Mouse (Mus musculus): Measurements from ENCODE around the gene Lactb. TPM values are rescaled to one million over a fixed set of nuclear protein-coding genes. Genes with fewer than 3 reads are reported as not detected.

Lactb gene
- polyA plus RNA-seq, 1 experiment from 2014 or later = 14.2 TPM

DNA sequence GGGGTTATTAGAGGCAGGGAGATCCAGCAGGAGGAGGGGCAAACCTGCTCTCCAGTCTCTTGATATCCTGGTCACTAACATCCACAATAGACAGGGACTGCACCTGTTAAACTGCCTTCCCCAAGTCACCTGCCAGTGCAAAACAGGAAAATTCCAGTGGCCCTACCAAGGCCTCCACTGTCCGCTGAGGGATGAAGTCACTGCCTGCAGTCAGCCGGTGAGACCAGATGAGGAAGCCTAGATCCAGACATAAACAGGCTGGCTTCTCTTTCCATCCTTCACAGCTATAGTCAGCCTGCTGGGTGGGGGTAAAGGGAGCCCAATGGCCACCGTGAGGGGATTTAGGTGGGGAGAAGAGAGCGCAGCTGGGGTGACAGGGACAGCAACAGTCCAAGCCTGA is 28.4 kb upstream of the Lactb start:
- H3K4me3 ChIP-seq (replicated peaks; ENCODE audit: low read depth, low read length) = no peak overlapping the region
- ATAC-seq (ENCODE audit: low FRiP score, low TSS enrichment) (no peak), DNase-seq (no peak)
- H3K4me2 ChIP-seq (ENCODE audit: low read length) = no peak overlapping the region
- H3K4me1 ChIP-seq (ENCODE audit: control insufficient read depth, insufficient read depth, low read length) = no peaks in the 10 kb centered on the region
- 52% methylated on average over 4 of the region's 4 CpGs for WGBS
- no peaks in the 10 kb centered on the region for H3K9me3 ChIP-seq (ENCODE audit: control insufficient read depth, low read length)
- H3K36me3 ChIP-seq (ENCODE audit: control insufficient read depth, insufficient read depth, low read length) = no peaks in the 10 kb centered on the region
- H3K9ac ChIP-seq (replicated peaks; ENCODE audit: low read length) = no peak overlapping the region
- no peak overlapping the region for H3K27ac ChIP-seq (replicated peaks; ENCODE audit: low read depth, low read length)
- H3K27me3 ChIP-seq (ENCODE audit: control insufficient read depth, insufficient read depth, low read length) = no peaks in the 10 kb centered on the region

DNA sequence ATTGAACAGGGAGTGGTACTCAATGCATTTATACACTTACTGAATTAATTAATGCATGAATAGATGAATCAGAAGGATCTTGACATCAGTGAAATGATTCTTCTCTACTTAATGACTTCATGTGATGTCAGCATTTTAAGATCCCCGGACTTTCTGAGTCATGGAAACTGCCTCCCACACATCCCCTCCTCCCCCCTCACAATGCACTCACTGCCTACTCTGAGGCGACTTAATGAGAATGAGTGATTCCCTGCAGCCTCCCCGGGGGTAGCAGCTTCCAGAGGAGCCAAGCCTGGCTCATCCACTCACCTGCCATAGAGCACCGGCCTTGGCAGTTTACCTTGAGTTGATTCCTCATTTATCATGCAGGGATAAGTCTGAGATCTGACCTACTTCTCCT is 27.9 kb upstream of the Lactb start:
- no peaks in the 10 kb centered on the region for H3K9me3 ChIP-seq (ENCODE audit: control insufficient read depth, low read length)
- H3K4me1 ChIP-seq (ENCODE audit: control insufficient read depth, insufficient read depth, low read length) = no peaks in the 10 kb centered on the region
- WGBS = 26% methylated on average over 4 of the region's 4 CpGs
- H3K27ac ChIP-seq (replicated peaks; ENCODE audit: low read depth, low read length) = no peak overlapping the region
- H3K27me3 ChIP-seq (ENCODE audit: control insufficient read depth, insufficient read depth, low read length) = no peaks in the 10 kb centered on the region
- no peak for ATAC-seq (ENCODE audit: low FRiP score, low TSS enrichment)
- H3K9ac ChIP-seq (replicated peaks; ENCODE audit: low read length) = no peak overlapping the region
- no peaks in the 10 kb centered on the region for H3K36me3 ChIP-seq (ENCODE audit: control insufficient read depth, insufficient read depth, low read length)
- DNase-seq = no peak
- H3K4me2 ChIP-seq (ENCODE audit: low read length) = no peak overlapping the region
- H3K4me3 ChIP-seq (replicated peaks; ENCODE audit: low read depth, low read length) = no peak overlapping the region

DNA sequence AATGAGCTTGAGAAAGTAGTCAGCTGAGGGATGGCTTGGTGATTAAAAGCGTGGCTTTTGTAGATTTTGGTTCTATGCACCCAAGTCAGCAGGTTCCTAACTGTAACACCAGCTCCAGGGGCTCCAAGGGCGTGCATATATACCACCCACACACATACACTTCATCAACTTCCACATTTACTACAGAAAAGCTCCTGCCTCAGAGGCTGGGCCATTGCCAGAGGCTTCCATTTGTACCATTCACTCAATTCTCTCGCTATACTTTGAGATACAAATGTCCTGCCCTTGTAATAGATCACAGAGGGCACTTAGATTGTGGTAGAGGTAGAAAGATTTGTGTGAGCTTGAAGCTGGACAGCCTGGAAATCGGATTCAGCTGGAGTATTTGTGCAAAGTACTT is 26.2 kb upstream of the Lactb start:
- 84% methylated on average over 4 of the region's 4 CpGs for WGBS

DNA sequence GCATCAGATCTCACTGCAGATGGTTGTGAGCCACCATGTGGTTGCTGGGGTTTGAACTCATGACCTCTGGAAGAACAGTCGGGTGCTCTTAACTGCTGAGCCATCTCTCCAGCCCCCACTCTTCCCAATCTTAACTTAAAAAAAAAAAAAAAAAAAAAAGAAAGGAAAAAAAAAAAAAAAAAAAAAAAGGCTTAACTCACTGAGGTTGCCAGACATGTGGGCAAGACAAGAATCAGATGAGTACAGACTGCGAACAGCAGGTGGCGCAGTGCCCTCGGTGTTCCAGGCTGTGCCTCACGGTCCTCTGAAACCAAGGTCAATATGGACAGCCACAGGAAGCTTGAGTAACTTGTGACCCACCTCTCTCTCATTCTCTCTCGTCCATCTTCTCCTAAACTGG is 25.8 kb upstream of the Lactb start:
- Histone ChIP-seq H3K9me3 (ENCODE audit: control insufficient read depth, low read length) (no peaks in the 10 kb centered on the region), H3K27ac (replicated peaks; ENCODE audit: low read depth, low read length) (no peak overlapping the region), H3K4me3 (replicated peaks; ENCODE audit: low read depth, low read length) (no peak overlapping the region), H3K4me2 (ENCODE audit: low read length) (no peak overlapping the region), H3K4me1 (ENCODE audit: control insufficient read depth, insufficient read depth, low read length) (no peaks in the 10 kb centered on the region), H3K36me3 (ENCODE audit: control insufficient read depth, insufficient read depth, low read length) (no peaks in the 10 kb centered on the region), H3K9ac (replicated peaks; ENCODE audit: low read length) (no peak overlapping the region), H3K27me3 (ENCODE audit: control insufficient read depth, insufficient read depth, low read length) (no peaks in the 10 kb centered on the region)
- DNase-seq (peak; percentile 89), ATAC-seq (ENCODE audit: low FRiP score, low TSS enrichment) (no peak; the same call in 1 of the 2 replicates)
- 7% methylated on average over 6 of the region's 6 CpGs for WGBS

More for the DNA sequence above, 26.2 kb upstream of the Lactb start:
- Histone ChIP-seq H3K4me1 (ENCODE audit: control insufficient read depth, insufficient read depth, low read length) (no peaks in the 10 kb centered on the region), H3K4me3 (replicated peaks; ENCODE audit: low read depth, low read length) (no peak overlapping the region), H3K27me3 (ENCODE audit: control insufficient read depth, insufficient read depth, low read length) (no peaks in the 10 kb centered on the region), H3K9me3 (ENCODE audit: control insufficient read depth, low read length) (no peaks in the 10 kb centered on the region), H3K4me2 (ENCODE audit: low read length) (no peak overlapping the region), H3K27ac (replicated peaks; ENCODE audit: low read depth, low read length) (no peak overlapping the region), H3K36me3 (ENCODE audit: control insufficient read depth, insufficient read depth, low read length) (no peaks in the 10 kb centered on the region), H3K9ac (replicated peaks; ENCODE audit: low read length) (no peak overlapping the region)
- DNase-seq (no peak), ATAC-seq (ENCODE audit: low FRiP score, low TSS enrichment) (no peak)

DNA sequence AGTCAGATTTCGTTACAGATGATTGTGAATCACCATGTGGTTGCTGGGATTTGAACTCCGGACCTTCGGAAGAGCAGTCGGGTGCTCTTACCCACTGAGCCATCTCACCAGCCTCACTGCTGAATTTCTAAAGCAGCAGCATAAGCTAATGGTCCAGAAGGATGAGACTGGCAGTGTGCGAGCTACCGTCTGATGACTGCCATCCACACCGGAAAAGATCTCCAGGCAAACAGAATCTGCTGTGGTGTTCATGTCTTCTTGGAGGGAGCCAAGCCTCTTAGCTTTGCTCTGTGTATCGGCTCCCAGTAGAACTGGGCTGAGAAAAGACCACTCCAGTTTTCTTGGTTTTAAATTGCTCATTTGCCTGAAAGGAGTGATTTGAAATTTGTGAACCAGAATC is 24.4 kb upstream of the Lactb start:
- Histone ChIP-seq H3K4me3 (replicated peaks; ENCODE audit: low read depth, low read length) (no peak overlapping the region), H3K4me1 (ENCODE audit: control insufficient read depth, insufficient read depth, low read length) (no peaks in the 10 kb centered on the region), H3K4me2 (ENCODE audit: low read length) (no peak overlapping the region), H3K27ac (replicated peaks; ENCODE audit: low read depth, low read length) (no peak overlapping the region), H3K27me3 (ENCODE audit: control insufficient read depth, insufficient read depth, low read length) (no peaks in the 10 kb centered on the region), H3K36me3 (ENCODE audit: control insufficient read depth, insufficient read depth, low read length) (no peaks in the 10 kb centered on the region), H3K9me3 (ENCODE audit: control insufficient read depth, low read length) (no peaks in the 10 kb centered on the region), H3K9ac (replicated peaks; ENCODE audit: low read length) (no peak overlapping the region)
- 94% methylated on average over 8 of the region's 8 CpGs for WGBS
- ATAC-seq (ENCODE audit: low FRiP score, low TSS enrichment) (no peak), DNase-seq (no peak)

DNA sequence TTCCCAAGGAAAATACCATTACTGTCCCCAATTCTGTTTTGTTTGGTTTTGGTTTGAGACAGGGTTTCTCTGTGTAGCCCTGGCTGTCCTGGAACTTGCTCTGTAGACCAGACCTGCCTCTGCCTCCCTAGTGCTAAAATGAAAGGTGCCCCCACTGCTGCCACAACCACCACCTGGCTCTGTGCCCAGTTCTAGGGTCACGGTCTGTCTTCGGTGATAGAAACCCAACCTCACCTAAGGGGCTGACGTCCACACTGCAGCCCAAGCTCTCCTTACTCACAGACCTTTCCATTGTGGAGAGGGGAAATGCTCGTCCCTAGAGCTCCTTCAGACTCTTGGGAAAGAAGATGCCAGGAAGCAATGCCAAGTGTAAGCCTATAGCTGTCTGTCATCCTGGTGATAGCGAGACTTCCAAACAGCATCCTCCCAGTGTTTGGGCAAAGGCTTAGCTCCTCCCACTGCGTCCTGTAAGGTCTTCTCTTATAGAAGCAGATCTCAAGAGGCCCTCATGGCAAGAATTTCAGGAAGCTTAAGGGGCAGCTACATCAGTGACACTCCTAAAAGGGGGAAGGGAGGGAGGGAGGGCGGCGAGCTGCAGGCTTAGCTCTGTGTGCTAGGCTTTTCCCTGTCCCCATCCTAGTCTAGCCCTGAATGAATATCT is 16.6 kb upstream of the Lactb start:
- WGBS = 83% methylated on average over 8 of the region's 8 CpGs
- H3K9ac ChIP-seq (replicated peaks; ENCODE audit: low read length) = no peak overlapping the region
- no peak for ATAC-seq (ENCODE audit: low FRiP score, low TSS enrichment)
- no peaks in the 10 kb centered on the region for H3K36me3 ChIP-seq (ENCODE audit: control insufficient read depth, insufficient read depth, low read length)
- no peak overlapping the region for H3K27ac ChIP-seq (replicated peaks; ENCODE audit: low read depth, low read length)
- H3K4me3 ChIP-seq (replicated peaks; ENCODE audit: low read depth, low read length) = no peak overlapping the region
- no peaks in the 10 kb centered on the region for H3K9me3 ChIP-seq (ENCODE audit: control insufficient read depth, low read length)
- no peaks in the 10 kb centered on the region for H3K27me3 ChIP-seq (ENCODE audit: control insufficient read depth, insufficient read depth, low read length)
- H3K4me1 ChIP-seq (ENCODE audit: control insufficient read depth, insufficient read depth, low read length) = no peaks in the 10 kb centered on the region
- DNase-seq = no peak
- no peak overlapping the region for H3K4me2 ChIP-seq (ENCODE audit: low read length)

DNA sequence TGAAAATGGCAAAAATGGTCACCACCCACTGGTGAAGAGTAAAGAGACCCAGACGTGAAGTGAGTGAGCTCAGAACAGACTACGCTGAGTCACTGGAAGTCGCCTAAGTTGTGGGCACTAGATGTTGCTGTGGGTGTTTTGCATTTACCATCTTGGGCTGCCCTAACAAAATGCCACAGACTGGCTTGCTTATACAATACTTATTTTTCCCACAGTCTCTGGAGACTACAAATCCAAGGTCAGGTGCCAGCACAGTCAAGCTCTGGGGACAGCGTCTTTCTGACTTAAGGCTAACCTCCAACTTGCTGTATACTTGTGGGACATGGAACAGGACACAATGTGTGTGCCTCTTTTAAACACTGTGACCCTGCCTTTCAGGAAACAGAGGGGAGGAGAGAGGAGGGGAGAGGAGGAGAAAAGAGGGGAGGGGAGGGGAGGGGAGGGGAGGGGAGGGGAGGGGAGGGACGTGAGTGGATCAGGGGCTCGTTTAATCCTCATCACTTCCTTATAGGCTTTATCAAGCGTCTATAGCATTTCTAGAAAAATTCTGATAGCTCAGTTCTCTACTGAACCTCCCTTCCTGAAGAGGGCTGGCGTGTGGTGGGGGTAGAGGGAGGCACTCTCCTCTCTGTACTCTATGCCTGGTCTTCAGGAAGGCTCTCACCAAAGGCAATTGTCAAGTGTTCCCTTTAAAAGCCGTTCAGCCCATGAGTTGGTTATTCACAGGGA is 15.9 kb upstream of the Lactb start:
- no peaks in the 10 kb centered on the region for H3K4me1 ChIP-seq (ENCODE audit: control insufficient read depth, insufficient read depth, low read length)
- no peak overlapping the region for H3K9ac ChIP-seq (replicated peaks; ENCODE audit: low read length)
- no peak overlapping the region for H3K4me3 ChIP-seq (replicated peaks; ENCODE audit: low read depth, low read length)
- H3K36me3 ChIP-seq (ENCODE audit: control insufficient read depth, insufficient read depth, low read length) = no peaks in the 10 kb centered on the region
- DNase-seq (no peak), ATAC-seq (ENCODE audit: low FRiP score, low TSS enrichment) (no peak)
- no peaks in the 10 kb centered on the region for H3K27me3 ChIP-seq (ENCODE audit: control insufficient read depth, insufficient read depth, low read length)
- no peak overlapping the region for H3K4me2 ChIP-seq (ENCODE audit: low read length)
- whole genome bisulfite sequencing = 64% methylated on average over 9 of the region's 9 CpGs
- no peaks in the 10 kb centered on the region for H3K9me3 ChIP-seq (ENCODE audit: control insufficient read depth, low read length)
- no peak overlapping the region for H3K27ac ChIP-seq (replicated peaks; ENCODE audit: low read depth, low read length)

DNA sequence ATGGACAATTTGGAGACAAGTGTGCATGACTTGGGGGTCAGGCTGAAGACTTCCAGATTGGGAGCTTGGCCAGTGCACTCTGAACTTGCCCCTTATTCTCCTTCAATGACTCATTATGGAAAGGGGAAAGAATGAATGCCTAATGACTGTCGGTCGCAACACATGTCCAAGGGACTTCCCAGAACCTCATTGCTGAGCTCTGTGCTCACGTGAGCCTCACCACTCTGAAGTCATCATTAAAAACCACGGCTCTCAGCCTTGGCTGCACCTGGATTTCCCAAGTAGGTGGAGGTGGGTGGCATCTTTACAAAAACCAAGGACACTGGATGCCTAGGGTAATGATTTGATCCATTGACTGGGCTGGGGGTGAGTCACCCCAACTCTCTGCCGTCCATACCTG is 14.8 kb upstream of the Lactb start:
- no peaks in the 10 kb centered on the region for H3K36me3 ChIP-seq (ENCODE audit: control insufficient read depth, insufficient read depth, low read length)
- no peak overlapping the region for H3K4me3 ChIP-seq (replicated peaks; ENCODE audit: low read depth, low read length)
- WGBS = 91% methylated on average over 5 of the region's 5 CpGs
- H3K4me2 ChIP-seq (ENCODE audit: low read length) = no peak overlapping the region
- DNase-seq (no peak), ATAC-seq (ENCODE audit: low FRiP score, low TSS enrichment) (no peak)
- no peaks in the 10 kb centered on the region for H3K9me3 ChIP-seq (ENCODE audit: control insufficient read depth, low read length)
- H3K27me3 ChIP-seq (ENCODE audit: control insufficient read depth, insufficient read depth, low read length) = no peaks in the 10 kb centered on the region
- H3K4me1 ChIP-seq (ENCODE audit: control insufficient read depth, insufficient read depth, low read length) = no peaks in the 10 kb centered on the region
- H3K27ac ChIP-seq (replicated peaks; ENCODE audit: low read depth, low read length) = no peak overlapping the region
- H3K9ac ChIP-seq (replicated peaks; ENCODE audit: low read length) = no peak overlapping the region

DNA sequence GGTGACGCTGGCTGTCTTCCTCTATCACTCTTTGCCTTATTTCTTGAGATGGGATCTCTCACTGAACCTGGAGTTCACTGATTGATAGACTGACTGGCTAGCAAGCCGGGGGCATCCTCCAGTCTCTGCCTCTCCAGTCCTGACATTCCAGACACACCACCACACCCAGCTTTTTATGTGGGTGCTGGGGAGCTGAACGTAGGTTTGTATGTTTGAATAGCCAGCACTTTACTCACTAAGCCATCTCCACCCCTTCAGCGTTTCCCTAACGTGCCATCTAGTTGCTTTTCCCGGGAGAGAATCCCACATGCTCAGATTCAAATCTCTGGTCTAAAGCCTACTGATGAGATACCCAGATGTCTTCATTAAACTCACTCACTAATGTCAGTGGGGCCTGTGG is 14.3 kb upstream of the Lactb start:
- Histone ChIP-seq H3K36me3 (ENCODE audit: control insufficient read depth, insufficient read depth, low read length) (no peaks in the 10 kb centered on the region), H3K4me2 (ENCODE audit: low read length) (no peak overlapping the region), H3K27ac (replicated peaks; ENCODE audit: low read depth, low read length) (no peak overlapping the region), H3K9ac (replicated peaks; ENCODE audit: low read length) (no peak overlapping the region), H3K27me3 (ENCODE audit: control insufficient read depth, insufficient read depth, low read length) (no peaks in the 10 kb centered on the region), H3K9me3 (ENCODE audit: control insufficient read depth, low read length) (no peaks in the 10 kb centered on the region), H3K4me1 (ENCODE audit: control insufficient read depth, insufficient read depth, low read length) (no peaks in the 10 kb centered on the region), H3K4me3 (replicated peaks; ENCODE audit: low read depth, low read length) (no peak overlapping the region)
- 80% methylated on average over 6 of the region's 6 CpGs for WGBS
- ATAC-seq (ENCODE audit: low FRiP score, low TSS enrichment) (no peak), DNase-seq (no peak)

All from midbrain, embryonic 14.5 days (tissue).